Mouse (Mus musculus) lung, embryonic 16.5 days (tissue): ENCODE results near the gene Akap5. TPM values are rescaled to one million over a fixed set of nuclear protein-coding genes. Genes with fewer than 3 reads are reported as not detected.

Experiments
- ATAC-seq: fragments of 200-750 bp; cut with Nextera tagmentation; 2 replicates; pipeline ENCODE4 v1.8.0; 2017; ENCODE audit warnings: low read depth, mild to moderate bottlenecking, moderate library complexity
- H3K27ac ChIP-seq: fragments of 300-500 bp; sonication (generic); 2 replicates; pipeline ENCODE4 v1.5.1; 2014; ENCODE audit warnings: mild to moderate bottlenecking, control low read depth, low read length
- H3K27me3 ChIP-seq: fragments of 300-500 bp; sonication (generic); 2 replicates; pipeline ENCODE4 v1.6.1; 2014; ENCODE audit warnings: low read depth, low read length, mixed read lengths; ENCODE audit not compliant: control insufficient read depth, insufficient read depth
- H3K36me3 ChIP-seq: fragments of 300-500 bp; sonication (generic); 2 replicates; pipeline ENCODE4 v1.6.1; 2014; ENCODE audit warnings: low read length; ENCODE audit not compliant: control insufficient read depth, insufficient read depth
- H3K4me1 ChIP-seq: fragments of 300-500 bp; sonication (generic); replicated peaks from 2 replicates; pipeline ENCODE4 v1.6.1; 2014; ENCODE audit warnings: low read length, mixed read lengths; ENCODE audit not compliant: control insufficient read depth, insufficient read depth
- H3K4me2 ChIP-seq: fragments of 300-500 bp; sonication (generic); 2 replicates; pipeline ENCODE4 v1.6.1; 2014; ENCODE audit warnings: low read depth, low read length, control low read depth
- H3K4me3 ChIP-seq: fragments of 300-500 bp; sonication (generic); 2 replicates; pipeline ENCODE4 v1.5.1; 2014; ENCODE audit warnings: mild to moderate bottlenecking, low read length, control low read depth
- H3K9ac ChIP-seq: fragments of 300-500 bp; sonication (generic); 2 replicates; pipeline ENCODE4 v1.6.1; 2014; ENCODE audit warnings: low read length, control low read depth
- H3K9me3 ChIP-seq: fragments of 300-500 bp; sonication (generic); 2 replicates; pipeline ENCODE4 v1.6.1; 2016; ENCODE audit warnings: low read length; ENCODE audit not compliant: control insufficient read depth
- WGBS: fragments of 180-500 bp; shearing (Covaris S2); extraction: QIAGEN DNeasy Blood & Tissue Kit; methylation state at CpG from one replicate; pipeline ENCODE4 v1.1.7; 2014; 5-methylcytosine and 5-hydroxymethylcytosine counted together
- polyA plus RNA-seq: library from polyadenylated mRNA; unstranded; fragments of >200 nt; fragmentation: Nextera tagmentation; extraction: Ambion mirVana; gene quantifications from 2 replicates; pipeline ENCODE4 v1.2.1, GENCODE M21; 2015

The Akap5 gene
- polyA plus RNA-seq, 1 experiment from 2014 or later: 35.7 TPM

DNA sequence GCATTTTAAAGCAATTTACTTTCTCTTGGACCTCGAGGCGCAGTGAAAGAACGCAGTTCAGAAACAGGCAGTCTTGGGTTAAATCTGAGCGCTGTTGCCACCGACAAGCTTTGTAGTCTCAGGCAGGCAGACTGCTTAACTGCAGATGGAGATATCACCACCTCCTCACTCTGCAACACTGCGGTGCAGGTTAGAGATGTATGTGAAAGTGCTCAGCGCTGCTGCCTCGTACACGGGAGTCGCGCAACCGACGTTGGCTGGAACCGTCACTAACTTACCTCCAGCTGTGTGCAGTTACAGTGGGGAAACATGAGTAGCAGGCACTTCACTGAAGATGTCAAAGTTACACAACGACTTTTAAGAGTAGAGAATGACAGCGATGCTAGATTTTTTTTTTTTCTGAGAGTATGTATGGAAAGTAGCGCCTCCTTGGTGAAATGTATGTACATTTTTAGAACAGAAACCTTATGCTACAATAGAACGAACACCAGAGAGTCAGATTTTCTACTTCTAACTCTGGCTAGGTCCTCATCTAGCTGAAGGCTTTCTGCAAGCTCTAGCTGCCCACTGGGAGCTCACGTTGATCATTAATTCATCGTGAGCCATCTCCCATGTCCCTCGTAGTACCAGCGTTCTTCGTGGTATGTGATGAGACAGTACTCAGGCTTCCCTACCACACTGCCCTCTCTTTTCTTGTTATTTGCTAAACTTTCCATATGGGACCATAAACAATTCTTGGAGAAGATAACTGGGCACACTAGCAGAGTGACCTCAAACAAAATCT, 1.9 kb downstream of the Akap5 start:
- no peaks in the 10 kb centered on the region for H3K9me3 ChIP-seq
- no peaks in the 10 kb centered on the region for H3K27me3 ChIP-seq
- H3K4me2 ChIP-seq: peak overlapping the region; percentile 91
- H3K4me1 ChIP-seq: no peaks in the 10 kb centered on the region; the same call in 1 of the 2 replicates
- no peak for ATAC-seq
- H3K27ac ChIP-seq: no peak overlapping the region
- peak overlapping the region; percentile 72 for H3K4me3 ChIP-seq
- peak overlapping the region; percentile 13 for H3K9ac ChIP-seq
- H3K36me3 ChIP-seq: no peaks in the 10 kb centered on the region
- 62% methylated on average over 23 of the region's 23 CpGs for WGBS

DNA sequence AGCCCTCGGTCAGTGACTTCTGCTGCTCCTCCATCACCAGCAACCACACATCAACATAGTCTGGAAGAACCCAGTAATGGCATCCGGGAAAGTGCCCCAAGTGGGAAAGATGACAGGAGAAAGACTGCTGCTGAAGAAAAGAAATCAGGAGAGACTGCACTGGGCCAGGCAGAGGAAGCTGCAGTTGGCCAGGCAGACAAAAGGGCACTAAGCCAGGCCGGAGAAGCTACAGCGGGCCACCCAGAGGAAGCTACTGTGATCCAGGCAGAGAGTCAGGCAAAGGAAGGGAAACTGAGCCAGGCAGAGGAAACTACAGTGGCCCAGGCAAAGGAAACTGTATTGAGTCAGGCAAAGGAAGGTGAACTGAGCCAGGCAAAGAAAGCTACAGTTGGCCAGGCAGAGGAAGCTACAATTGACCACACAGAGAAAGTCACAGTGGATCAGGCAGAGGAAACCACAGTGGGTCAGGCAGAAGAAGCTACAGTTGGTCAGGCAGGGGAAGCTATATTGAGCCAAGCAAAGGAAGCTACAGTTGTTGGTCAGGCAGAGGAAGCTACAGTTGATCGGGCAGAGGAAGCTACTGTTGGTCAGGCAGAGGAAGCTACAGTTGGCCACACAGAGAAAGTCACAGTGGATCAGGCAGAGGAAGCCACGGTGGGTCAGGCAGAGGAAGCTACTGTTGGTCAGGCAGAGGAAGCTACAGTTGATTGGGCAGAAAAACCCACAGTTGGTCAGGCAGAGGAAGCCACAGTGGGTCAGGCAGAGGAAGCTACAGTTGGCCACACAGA, 4.1 kb downstream of the Akap5 start:
- Histone ChIP-seq H3K9ac (no peak overlapping the region), H3K27ac (no peak overlapping the region), H3K27me3 (no peaks in the 10 kb centered on the region), H3K9me3 (no peaks in the 10 kb centered on the region), H3K36me3 (no peaks in the 10 kb centered on the region), H3K4me3 (no peak overlapping the region), H3K4me2 (no peak overlapping the region), H3K4me1 (no peaks in the 10 kb centered on the region; the same call in 1 of the 2 replicates)
- WGBS: 87% methylated on average over 6 of the region's 6 CpGs
- no peak for ATAC-seq

DNA sequence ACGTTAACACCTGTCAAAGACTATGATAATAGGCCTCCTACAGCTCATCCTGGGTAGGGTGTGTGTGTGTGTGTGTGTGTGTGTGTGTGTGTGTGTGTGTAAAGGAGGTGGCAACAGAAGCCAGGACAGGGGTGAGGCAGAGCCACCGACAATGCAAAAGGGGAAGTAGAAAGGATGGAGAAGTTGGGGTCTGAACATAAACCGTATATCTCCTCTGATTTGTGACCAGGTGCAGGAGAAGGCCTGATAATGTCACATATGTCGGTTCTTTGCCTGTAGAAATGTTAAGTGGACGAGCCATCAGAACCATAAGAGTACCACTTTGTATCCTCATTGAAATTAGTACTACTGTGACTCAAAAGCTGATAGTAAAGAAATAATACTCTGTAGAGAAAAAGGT, 9.0 kb downstream of the Akap5 start:
- H3K9ac ChIP-seq: no peak overlapping the region
- no peak for ATAC-seq
- H3K4me3 ChIP-seq: no peak overlapping the region
- no peaks in the 10 kb centered on the region for H3K27me3 ChIP-seq
- no peaks in the 10 kb centered on the region for H3K4me1 ChIP-seq
- 91% methylated on average over 5 of the region's 5 CpGs for WGBS
- no peak overlapping the region for H3K27ac ChIP-seq
- no peaks in the 10 kb centered on the region for H3K36me3 ChIP-seq
- H3K4me2 ChIP-seq: no peak overlapping the region
- H3K9me3 ChIP-seq: no peaks in the 10 kb centered on the region

DNA sequence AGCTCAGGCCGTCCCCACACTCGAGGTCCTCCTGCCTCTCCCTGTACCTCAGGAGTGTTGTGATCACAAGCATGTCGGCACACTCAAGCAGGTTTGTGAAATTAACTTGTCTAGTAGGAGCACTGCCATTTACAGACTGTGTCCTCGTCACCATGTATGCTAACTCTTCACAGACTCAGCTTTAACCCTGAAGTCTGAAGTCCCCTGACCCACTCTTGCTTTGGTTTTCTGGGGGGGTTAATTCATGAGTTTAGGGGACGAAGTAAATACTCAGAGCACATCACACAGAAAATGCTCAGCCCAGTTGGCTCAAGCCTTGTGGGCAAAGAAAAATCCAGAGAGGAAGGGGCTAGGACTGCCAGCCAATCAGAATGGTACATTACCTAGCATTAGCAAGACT, 10.9 kb downstream of the Akap5 start:
- no peak overlapping the region for H3K4me3 ChIP-seq
- no peak for ATAC-seq
- no peaks in the 10 kb centered on the region for H3K27me3 ChIP-seq
- H3K9ac ChIP-seq: no peak overlapping the region
- peak overlapping the region; percentile 17; the same call in 1 of the 2 replicates for H3K27ac ChIP-seq
- no peaks in the 10 kb centered on the region for H3K4me1 ChIP-seq
- no peaks in the 10 kb centered on the region for H3K36me3 ChIP-seq
- H3K4me2 ChIP-seq: no peak overlapping the region
- no peaks in the 10 kb centered on the region for H3K9me3 ChIP-seq
- WGBS: 58% methylated on average over 5 of the region's 5 CpGs

DNA sequence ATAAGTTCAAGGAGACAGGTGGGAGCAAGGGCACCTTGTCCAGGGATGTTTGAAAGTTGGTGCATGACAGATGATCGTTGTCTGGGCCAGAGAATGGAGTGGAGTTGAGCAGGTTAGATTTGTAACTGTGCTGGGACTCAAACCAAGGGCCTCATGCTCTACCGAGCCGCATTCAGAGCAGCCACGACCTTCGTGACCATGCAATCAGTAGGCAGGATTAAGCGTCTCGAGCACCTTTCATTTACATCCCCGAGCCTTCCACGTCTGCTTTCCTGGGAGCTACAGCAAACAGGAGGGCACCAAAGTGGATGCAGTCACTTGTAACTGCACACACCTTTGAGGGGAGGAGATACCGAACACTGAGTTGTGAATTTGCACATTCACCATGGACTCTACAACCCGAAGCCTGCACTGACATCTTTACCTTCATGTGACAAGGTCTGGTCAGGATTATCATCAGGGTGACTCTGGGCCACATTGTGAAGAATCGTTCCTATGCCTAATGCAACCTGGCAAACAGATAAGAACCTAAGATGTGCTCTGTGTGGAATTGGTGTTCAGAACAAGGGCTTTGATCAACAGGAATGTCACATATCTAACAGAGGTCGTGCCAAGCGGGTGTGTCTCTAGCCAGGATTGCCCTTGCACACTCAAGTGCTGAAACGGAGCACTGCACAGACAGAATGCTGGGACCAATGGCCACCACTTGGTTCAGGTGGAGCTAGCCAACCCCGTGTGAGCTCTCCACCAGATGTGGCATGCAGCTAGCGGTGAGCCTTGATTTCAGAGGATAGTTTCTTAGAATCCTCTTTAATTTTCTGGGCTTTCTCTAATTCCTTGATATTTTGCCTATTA, 11.6 kb downstream of the Akap5 start:
- Histone ChIP-seq H3K4me2 (no peak overlapping the region), H3K4me3 (no peak overlapping the region), H3K27ac (no peak overlapping the region), H3K27me3 (no peaks in the 10 kb centered on the region), H3K9ac (no peak overlapping the region), H3K4me1 (no peaks in the 10 kb centered on the region), H3K36me3 (no peaks in the 10 kb centered on the region), H3K9me3 (no peaks in the 10 kb centered on the region)
- WGBS: 59% methylated on average over 17 of the region's 17 CpGs
- peak; percentile 56 for ATAC-seq

DNA sequence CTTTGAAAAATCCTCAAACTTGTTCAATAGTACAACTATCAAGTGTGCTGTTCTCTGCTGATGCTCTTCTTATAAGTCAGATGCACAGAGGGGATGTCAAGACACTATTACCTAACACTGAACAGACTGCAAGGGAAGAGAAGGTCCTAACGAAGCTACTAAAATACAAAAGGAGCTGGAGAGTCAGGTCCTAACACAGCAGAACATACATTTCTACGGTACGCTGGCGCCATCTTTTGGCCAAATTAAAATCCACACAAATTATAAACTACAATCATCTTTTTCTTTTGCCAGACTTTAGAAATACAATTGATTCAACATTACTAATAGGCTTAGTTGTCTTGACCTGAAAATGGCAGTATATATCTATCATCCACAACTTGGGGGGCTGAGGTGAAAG, 16.4 kb downstream of the Akap5 start:
- H3K9me3 ChIP-seq: no peaks in the 10 kb centered on the region
- H3K27me3 ChIP-seq: no peaks in the 10 kb centered on the region
- no peak overlapping the region for H3K9ac ChIP-seq
- peak; percentile 43; the same call in 1 of the 2 replicates for ATAC-seq
- H3K4me2 ChIP-seq: no peak overlapping the region
- no peaks in the 10 kb centered on the region for H3K4me1 ChIP-seq
- H3K4me3 ChIP-seq: no peak overlapping the region
- H3K27ac ChIP-seq: no peak overlapping the region
- WGBS: under 1% methylated on average over 4 of the region's 4 CpGs
- H3K36me3 ChIP-seq: no peaks in the 10 kb centered on the region

DNA sequence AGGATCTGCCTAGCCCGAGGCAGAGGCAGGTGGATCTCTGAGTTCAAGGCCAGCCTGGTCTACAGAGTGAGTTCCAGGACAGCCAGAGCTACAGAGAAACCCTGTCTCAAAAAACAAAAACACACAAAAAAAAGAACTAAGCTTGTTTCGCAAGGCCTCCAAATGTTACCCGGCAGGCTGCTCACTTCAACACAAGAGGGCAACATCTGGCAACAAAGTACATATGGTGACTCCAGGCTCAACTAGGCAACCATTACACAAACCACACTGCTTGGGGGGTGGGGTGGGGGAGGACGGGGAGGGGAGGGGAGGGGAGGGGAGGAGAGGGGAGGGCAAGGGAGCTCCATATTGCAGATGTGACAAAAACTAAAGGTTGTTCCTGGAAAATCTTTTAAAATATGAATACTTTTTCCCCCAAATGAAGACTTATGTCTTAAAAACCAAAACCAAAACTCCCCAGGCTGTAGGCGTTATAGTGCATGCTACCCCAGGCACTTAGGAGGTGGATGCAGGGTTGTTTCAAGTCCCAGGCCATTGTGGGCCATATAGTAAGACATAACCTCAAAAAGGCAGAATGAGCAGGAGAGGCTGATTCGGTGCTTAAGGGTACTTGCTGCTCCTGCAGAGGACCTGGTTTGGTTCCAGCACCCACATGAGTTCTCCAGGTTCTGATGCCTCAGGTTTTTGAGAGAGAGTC, 21.2 kb downstream of the Akap5 start:
- no peak overlapping the region for H3K9ac ChIP-seq
- peaks cover 12% of the 10 kb centered on the region; the same call in 1 of the 2 replicates for H3K36me3 ChIP-seq
- no peak overlapping the region for H3K4me2 ChIP-seq
- H3K27me3 ChIP-seq: no peaks in the 10 kb centered on the region
- H3K4me1 ChIP-seq: no peaks in the 10 kb centered on the region
- WGBS: 67% methylated on average over 5 of the region's 6 CpGs
- H3K4me3 ChIP-seq: no peak overlapping the region
- H3K9me3 ChIP-seq: no peaks in the 10 kb centered on the region
- H3K27ac ChIP-seq: no peak overlapping the region
- ATAC-seq: peak; percentile 65; the same call in 1 of the 2 replicates

DNA sequence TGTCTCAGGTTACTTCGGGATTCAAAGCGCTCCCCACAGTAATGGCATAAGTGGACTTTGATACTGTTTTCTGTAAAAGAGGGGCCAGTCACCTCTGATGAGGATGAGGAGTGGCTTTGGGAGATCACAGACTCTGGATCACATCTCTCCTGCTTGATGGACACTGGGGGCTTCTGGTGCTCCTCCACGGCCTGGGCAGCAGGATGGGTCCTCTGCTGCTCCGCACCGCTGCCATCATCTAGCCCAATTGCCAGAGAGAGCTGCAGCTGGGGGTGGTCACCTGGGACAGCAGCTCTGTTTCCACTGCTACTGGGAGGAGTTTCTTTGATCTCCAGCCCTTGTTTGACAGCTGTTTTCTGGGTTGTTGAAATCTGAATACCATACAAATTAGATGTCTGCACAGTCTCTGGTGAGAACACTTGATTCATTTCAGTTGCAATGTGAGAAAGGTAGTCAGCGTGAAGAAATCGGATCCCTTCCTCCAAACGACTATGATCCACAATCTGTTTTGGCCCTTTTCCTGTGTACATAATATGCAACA, 25.1 kb downstream of the Akap5 start:
- H3K4me2 ChIP-seq: no peak overlapping the region
- no peaks in the 10 kb centered on the region for H3K27me3 ChIP-seq
- ATAC-seq: no peak
- H3K4me3 ChIP-seq: no peak overlapping the region
- peaks cover 12% of the 10 kb centered on the region; the same call in 1 of the 2 replicates for H3K36me3 ChIP-seq
- 81% methylated on average over 8 of the region's 8 CpGs for WGBS
- no peak overlapping the region for H3K27ac ChIP-seq
- no peaks in the 10 kb centered on the region for H3K4me1 ChIP-seq
- H3K9ac ChIP-seq: no peak overlapping the region
- H3K9me3 ChIP-seq: no peaks in the 10 kb centered on the region
